Mouse (Mus musculus): Measurements from ENCODE around the gene Syne1.

- no peak for TF ChIP-seq CTCF (IDR thresholded peaks at IDR 0.05; ENCODE audit: extremely low read depth, insufficient read depth, insufficient read length, insufficient replicate concordance)
- no peak for TF ChIP-seq POLR2A (IDR thresholded peaks at IDR 0.05; ENCODE audit: low read depth, low read length)
Observed at GRCm38 (mm10) chr10:5550168-5551021, 887 bp downstream of the Syne1 start.
